Mouse (Mus musculus): ENCODE measurements around the gene Zmat5. TPM values are rescaled to one million over a fixed set of nuclear protein-coding genes. Genes with fewer than 3 reads are reported as not detected.

Zmat5 gene
- polyA plus RNA-seq, 2 experiments from 2014 or later = 133 to 152 TPM

- ATAC-seq = no peak
These were observed 34.2 kb downstream of the Zmat5 start for GRCm38 (mm10) chr11:4738719-4739118.

GRCm38 (mm10) chr11:4740785-4741184 lies 36.3 kb downstream of the Zmat5 start:
- no peak for ATAC-seq

DNA sequence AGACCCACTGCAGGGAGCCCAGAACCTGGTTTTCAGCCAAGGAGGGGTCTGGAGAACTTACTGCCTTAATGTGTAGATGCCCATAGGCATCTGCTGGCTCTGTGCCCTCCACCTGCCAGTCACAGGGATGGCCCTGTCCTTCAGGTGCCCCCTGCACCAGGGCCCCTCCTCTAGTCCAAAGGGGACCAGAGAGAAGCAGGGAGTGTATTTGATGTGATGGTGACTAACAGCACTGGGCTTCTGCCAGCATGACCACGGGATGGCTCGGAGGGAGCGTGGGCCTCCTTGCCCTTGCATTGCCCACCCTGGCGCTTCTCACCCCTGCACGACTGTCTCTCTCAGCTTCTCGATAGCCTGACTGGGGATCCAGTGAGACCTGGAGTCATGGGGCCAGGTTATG lies 40.2 kb downstream of the Zmat5 start:
- no peak for ATAC-seq

DNA sequence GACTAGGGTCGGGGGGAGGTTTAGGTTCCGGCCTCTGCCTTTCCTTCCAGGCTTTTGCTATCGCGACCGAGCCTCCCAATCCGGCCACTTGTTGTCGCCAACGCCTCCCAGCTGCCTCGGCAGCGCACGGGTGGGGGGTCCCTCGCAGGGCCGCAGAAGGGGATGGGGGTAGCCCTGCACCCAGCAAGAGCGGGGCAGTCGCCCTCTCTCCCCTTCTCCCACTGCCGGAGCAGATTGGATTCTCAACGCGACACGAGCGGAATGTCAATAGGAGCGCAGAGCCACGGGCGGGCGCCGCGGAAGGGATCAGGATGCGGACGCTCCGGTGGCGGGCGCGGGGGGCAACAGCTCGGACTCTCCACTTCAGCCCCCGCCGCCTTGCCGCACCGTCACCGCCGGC lies 41.5 kb downstream of the Zmat5 start:
- ATAC-seq = no peak

DNA sequence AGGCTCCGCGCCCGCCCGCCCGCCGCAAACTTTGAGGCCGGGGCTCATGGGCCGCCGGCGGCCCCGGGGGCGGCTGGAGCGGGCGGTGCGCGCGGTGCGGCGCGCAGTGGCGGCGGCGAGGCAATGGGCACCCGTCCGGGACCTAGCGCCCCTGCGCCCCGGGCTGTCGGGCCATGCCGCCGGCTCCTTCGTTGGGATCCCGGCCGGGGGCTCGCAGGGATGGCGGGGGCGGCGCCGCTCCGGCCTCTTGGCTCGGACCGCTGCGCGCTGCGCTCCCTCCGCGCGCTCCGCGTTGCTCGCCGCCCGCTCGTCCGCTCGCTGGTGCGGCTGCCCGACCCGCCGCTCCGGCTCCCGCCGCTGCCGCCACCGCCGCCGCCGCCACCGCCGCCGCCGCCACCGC lies 42.3 kb downstream of the Zmat5 start, which contains the start of gene Cabp7:
TSS of gene Cabp7 (minus strand) at position 46 of the 400 bp plus-strand sequence.
- no peak for ATAC-seq

DNA sequence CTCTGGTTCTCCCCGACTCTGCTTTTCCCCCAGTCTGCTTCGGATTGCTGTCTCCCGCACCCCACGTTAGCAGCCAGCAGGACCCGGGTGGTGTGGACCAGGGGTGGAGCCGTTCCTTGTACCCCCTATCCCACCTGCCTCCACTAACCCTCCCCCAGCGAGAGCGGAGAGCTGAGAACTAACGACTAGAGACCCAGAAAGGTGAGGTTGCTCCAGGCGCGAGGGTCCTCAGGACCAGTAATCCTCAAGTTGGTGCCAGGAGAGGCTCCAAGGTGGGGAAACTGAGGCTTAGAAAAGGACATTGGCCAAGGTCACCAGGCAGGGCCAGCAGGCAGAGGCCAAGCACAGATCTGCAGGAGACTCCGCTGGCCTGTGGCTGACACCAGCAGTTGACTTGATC lies 42.8 kb downstream of the Zmat5 start:
- no peak for ATAC-seq

DNA sequence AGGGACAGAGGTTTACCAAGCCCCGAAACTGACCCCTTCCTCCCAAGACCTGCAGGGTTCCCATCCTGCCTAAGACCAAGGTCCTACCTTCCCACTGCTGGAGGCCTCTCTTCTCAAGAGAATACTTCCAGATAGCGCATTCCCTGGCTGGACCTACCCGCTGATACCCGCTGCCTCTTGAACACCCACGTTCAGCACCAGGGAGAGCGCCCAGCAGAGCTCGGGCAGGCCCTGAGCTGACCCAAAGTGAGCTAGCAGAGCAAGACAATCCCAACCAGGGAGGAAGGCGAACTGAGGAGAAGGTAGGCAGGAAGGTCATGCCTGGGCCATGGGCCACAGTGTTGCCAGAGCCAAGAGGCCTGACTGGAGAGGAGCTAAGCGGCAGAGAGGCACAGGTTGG lies 45.8 kb downstream of the Zmat5 start:
- no peak for ATAC-seq

GRCm38 (mm10) chr11:4752836-4753235 lies 48.4 kb downstream of the Zmat5 start:
- ATAC-seq = no peak

- no peak for ATAC-seq
These were observed 49.6 kb downstream of the Zmat5 start for GRCm38 (mm10) chr11:4754036-4754435.

DNA sequence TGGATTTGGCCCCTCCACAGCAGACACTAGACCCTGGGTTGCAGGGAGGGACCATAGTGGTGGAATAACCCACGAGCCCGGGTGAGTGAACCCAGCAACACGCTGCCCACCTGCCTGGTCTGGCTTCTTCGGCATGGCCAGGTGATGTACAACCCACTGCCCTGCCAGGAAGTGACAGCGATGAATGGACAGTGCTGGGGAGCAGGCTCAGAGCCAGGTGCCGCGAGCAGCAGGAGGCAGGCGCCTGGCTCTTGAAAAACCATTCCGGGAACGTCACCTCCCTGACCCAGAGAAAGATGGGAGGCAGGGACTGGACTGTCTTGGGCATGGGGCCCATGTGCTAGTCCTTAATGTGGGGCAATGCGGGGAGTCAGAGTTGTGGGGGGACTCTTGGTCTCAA lies 50.4 kb downstream of the Zmat5 start:
- no peak for ATAC-seq

GRCm38 (mm10) chr11:4756460-4756859 lies 52.0 kb downstream of the Zmat5 start:
- ATAC-seq = no peak

GRCm38 (mm10) chr11:4756984-4757788 lies 52.7 kb downstream of the Zmat5 start:
- no peak for ATAC-seq

GRCm38 (mm10) chr11:4757789-4758158 lies 53.3 kb downstream of the Zmat5 start:
- no peak for ATAC-seq

GRCm38 (mm10) chr11:4760438-4760837 lies 56.0 kb downstream of the Zmat5 start:
- ATAC-seq = no peak

DNA sequence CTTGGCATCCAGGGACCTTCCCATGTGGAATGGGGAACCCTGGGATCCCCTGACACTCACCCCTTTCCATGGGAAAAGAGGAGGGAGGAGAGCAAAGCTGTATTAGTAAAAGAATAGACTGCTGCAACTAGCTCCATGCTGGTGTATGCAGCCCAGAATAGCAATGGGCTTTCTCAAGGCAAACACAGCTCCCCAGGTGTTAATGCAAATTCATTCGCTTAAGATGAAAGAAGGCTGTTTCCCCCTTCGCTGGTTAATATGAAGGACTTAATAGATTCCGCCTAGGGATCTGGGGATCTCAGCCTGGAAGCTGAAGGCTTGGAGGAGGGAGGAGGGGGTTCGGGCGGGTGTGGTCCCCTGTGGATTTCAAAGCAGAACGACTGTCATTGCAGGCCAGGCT lies 57.5 kb downstream of the Zmat5 start:
- no peak for ATAC-seq

- no peak for ATAC-seq
These were observed 58.0 kb downstream of the Zmat5 start for GRCm38 (mm10) chr11:4762511-4762910.

DNA sequence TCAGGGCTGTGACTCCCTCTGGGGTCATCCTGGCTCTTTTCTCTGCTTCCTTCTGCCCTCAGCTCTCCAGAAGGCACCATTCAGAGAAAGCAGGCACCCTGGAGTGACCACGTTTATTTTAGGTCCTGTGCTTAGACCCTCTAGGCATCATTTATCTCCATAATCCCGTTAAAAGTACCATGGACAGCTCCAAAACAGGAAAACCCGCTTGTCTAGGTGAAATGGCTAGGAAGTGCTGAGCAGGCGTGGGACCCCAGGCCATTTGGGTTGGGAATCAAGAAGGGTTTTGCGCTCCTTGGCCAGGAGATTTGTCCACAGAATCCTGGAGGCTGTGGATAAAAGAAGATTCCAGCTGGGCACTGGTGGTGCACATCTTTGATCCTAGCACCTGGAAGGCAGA lies 59.2 kb downstream of the Zmat5 start:
- ATAC-seq = no peak

DNA sequence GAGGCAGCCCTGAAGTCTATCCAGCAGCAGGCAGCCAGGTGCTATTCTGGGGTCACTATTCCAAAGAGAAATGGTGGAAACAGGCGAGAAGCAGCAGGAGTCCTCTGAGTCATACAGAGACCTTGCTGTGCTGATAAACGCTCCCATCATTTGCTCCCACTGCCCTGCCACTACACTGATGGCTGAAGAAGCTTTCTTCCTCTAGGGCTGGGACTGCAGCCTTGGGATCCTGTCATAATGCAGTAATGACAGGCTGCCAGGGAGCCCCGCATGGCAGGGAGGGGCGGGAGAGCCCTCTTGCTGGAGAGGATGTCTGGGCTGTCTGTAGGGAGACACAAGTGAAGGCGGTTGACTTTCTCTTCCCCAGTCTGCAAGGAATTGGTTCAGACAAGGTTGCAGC lies 60.0 kb downstream of the Zmat5 start:
- ATAC-seq = no peak

DNA sequence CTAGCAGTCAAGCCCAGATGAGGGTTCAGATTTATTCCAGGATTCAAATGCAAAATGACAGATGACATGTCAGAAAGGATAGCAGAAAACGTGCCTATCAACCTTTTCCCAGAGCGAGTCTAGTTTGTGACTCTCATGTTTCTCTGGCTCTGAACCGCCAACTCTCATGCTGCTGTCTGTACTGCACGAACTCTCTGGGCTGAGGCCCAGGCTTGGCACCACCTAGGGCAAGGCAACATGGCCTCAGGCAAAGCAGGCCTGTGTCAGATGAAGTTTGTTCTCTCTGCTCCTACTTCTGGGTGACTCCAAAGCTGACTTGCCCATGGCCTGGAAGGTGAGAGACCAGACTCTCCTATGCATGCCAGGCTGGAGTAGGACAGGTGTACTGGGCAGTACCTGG lies 63.9 kb downstream of the Zmat5 start:
- ATAC-seq = no peak

DNA sequence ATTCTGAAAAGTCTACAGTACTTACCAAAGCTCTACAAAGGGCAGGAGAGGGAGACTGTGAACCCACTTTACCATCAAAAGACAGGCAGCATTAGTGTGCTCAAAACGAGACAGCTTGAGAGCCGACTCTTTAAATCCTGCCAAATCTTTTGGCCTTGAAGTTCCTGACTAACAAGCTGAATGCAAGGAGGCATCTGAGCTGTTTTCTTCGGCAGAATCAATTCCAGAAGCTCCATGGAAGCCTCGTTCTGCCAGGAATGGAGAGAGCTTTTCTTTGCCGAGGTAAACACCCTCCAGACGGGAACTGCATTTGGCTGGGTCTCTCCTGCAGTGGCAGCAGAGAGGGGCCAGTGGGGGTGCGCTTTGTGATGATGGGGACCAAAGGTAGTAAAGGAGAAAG lies 64.8 kb downstream of the Zmat5 start:
- ATAC-seq = no peak

- no peak for ATAC-seq
These were observed 65.4 kb downstream of the Zmat5 start for GRCm38 (mm10) chr11:4769881-4770280.

DNA sequence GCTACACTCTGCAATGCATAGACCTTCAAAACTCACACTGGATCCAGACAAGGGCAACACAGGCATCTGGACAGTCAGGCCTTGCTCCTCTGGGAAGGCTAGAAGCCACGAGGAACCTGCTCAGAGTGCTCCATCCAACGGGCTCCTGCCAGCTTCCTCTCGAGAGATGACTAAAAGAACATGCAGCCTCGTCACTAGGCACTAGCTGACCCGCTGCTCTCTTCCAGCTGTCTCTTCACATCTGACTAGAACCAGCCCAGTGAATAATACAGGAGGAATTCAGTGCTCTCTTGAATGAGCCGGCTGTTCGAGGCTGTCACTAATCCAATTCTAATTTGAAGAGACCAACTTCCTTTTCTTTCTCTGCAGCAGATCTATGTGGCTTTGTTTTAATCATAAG lies 67.3 kb downstream of the Zmat5 start:
- ATAC-seq = no peak

DNA sequence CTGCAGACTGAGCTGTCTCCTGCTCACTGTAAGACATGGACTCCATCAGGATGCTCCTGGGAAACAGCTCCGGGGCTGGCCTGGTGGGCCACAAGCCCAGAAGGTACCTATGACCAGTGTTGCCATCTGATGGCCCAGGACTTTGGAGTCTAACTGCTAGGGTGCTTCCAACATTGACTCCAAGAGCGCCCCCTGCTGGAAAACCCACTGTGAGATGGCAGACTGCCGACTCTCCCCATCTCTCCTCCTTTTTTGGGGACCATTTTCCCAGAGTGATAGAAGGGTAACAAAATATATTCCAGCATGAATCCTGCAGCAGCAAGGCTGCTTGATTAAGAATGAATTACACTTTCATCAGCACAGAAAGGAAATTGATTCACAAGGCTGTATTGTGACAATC lies 68.4 kb downstream of the Zmat5 start:
- ATAC-seq = no peak

DNA sequence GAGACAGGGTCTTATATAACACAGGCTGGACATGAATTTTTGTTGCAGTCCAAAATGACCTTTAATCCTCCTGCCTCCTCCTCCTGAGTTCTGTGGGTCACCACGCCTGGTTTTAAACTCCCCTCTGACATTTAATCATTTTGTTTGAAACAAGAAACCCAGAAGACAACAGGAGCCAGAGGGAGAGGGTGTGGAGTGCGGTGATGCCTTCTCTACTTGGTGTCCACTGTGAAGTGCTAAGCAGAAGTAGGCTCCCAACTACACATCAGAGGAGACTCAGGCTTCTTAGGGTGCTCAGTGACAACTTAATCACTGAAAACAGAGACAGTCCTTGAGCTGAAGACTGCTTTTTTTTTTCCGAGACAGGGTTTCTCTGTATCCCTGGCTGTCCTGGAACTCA lies 76.4 kb downstream of the Zmat5 start:
- ATAC-seq = no peak

DNA sequence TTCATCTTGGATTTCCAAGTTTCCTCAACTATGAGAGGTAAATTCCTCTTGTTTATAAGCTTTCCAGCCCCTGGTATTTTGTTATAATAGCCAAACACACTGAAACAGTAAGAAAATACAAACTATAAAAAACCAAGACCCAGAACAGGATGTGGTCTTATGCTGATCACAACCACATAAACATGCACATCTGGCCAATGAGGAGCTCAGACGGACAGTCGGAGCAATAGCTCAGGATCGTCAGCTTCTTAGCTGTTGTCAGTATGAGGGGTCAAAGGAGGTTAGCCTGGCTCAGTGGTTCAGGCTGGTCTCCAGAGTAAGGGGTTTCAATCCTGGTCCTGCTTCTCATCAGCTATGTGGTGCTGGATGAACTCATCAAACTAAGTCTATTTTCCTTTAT lies 78.6 kb downstream of the Zmat5 start:
- no peak for ATAC-seq
